Mouse (Mus musculus): ENCODE measurements around the gene Kcnh1.

Gene Kcnh1

DNA sequence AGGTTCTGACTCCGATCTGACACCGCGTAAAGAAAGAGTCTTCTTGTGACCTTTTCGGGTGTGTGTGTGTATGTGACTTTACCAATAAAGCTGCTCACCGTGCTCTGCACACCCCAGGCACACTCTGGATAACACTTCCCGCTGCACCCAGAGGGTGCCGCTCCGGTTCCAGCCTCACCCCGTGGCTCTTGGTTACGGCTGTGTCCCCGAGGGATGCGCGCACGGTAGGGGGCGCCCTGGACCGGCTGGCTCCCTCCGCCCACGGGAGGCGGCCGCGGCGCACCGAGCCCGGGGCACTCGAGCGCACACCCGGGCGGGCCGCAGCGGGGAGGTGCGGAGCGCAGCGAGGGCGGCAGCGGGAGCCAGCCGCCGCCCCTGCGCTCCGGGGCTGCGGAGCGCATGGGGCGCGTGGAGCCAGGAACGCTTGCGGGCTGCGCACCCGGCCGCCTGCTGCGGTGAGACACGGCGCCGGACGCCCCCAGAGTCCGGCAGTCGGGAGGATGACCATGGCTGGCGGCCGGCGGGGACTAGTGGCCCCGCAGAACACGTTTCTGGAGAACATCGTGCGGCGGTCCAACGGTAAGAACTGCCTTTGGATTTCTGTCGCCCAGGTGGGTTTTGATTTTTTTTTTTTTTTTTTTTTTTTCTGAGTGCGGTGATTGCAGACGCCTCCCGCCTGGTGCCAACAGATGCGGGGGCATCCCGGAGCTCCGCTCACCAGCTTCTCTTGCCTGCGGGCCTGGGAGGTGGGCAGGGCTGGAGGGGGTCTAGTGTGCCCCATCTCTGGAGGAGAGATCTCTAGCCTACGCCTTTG is at the start of gene Kcnh1:
Gene Kcnh1, plus strand, starts transcription at position 267 of the 814 bp plus-strand sequence.
- DNase-seq (ENCODE audit: extremely low read depth, insufficient read length, low spot score) = no peak

DNA sequence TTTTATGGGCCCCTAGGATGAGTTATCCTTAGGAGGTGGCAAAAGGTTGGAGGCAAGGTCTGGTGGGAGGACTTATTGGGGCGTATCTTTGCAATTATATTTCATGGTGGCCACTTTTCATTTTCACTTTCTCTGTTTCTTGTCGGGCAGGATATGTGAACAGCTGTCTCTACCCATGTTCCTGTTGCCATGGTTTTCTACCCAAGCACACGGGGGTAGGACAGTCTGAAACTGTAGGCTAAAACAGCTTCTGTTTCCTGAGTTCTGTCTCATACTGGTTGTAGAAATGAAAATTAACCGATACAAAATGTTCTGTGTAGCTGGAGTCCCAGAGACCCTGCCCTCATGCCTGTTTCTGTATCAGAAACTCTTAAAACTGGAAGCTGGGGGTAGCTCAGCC is 39.4 kb upstream of the Kcnh1 start:
- no peak for DNase-seq (ENCODE audit: extremely low read depth, insufficient read length, low spot score)

DNA sequence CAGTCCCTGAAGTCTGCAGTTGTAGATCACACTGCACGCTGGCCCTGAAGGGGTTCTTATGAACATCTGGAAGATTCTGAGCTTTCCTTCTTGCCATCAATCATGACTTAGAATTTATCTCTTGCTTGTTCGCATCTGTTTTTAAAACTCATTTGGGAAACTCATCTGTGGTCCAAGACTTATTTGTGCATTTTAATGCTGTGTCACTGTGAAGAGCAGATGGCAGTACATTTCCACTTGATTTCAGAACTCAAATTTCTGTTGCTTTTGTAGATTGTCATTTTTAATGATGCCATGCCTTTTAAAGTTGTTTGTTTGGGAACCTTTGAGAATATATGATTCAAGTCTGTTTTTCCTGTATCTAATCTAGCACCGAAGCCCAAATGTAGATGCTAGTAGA is 19.1 kb upstream of the Kcnh1 start:
- DNase-seq (ENCODE audit: extremely low read depth, insufficient read length, low spot score) = no peak

DNA sequence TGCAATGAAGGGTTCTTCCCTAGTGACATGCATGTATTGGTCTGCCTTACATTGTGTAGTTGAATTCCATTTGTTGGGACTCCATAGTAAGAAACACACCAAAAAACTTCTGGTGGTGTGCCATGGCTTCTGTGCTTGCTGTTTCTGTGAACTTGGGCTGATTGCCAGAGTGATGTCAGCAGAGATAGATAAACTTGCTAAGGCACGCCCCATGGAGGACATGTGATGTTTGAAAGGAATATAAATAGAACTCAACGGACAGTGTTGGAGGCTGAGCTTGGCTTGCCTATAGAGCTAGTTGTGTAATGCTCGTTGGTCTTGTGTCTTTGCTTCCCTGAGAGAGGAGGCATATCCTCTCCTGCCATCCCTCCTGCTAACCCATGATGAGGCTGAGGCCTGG is 10.7 kb upstream of the Kcnh1 start:
- no peak for DNase-seq (ENCODE audit: extremely low read depth, insufficient read length, low spot score)

DNA sequence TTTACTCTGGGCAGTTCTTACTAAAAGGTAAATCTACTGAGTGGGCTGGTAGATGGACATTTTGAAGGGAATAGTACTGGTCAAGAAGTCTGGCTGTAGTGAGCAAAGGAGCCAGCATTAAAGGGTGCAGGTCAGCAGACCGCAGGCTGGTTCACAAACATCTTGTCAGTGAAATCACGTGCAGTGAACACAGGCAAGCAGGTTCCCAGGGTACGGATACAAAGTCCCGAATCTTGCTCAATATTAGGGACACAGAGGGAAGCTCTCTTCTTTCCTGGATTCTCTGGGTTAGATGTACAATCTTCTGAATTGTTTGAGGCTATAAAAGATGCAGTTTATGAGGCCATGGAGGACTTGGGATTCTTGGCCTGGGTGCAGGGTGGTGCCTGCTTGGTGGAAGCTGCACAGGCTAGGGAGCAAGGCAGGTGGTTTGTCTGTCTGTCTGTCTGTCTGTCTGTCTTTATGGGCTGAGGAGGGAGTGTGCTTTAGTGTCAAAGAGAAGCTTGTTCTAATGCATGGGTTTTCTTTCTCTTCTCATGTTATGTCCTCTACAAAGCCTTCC is 8.8 kb upstream of the Kcnh1 start:
- no peak for DNase-seq (ENCODE audit: extremely low read depth, insufficient read length, low spot score)

DNA sequence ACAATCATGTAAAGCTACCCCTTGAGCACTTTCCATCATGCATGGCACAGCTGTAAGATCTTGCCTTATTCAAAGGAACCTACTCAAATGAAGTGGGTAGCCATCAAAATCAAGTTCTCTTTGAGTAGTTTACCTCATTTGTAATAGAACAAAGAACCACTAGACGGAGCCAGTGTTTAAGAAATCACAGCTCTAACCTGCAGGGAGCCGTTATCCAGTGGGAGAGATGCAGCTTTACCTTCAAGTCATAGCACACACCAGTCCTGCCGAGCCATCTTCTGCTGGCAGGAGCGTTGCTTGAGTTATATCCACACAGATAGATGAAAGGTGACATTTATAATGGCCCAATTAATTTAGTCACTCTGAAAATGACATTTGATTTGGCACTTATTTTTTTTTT is 1.5 kb upstream of the Kcnh1 start:
- no peak for DNase-seq (ENCODE audit: extremely low read depth, insufficient read length, low spot score)

DNA sequence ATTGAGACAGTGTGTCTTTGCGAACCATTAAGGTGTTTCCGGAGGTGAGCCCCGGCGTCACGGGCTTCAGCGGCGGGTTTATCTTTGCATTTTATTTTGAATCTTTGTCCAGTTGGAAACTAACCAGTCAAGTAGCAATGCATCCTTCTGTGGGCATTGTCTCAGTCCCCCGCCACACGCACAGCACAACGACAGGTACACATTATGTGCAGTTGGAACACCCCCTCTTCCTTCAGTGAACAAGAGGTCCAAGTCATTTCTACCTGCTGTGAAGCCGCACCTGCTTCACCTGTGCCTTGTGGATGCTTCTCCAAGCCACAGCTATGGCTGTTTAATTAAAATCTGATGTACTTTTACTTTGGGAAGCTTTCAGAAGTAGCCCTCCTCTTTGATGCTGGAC is 803 bp upstream of the Kcnh1 start:
- no peak for DNase-seq (ENCODE audit: extremely low read depth, insufficient read length, low spot score)

DNA sequence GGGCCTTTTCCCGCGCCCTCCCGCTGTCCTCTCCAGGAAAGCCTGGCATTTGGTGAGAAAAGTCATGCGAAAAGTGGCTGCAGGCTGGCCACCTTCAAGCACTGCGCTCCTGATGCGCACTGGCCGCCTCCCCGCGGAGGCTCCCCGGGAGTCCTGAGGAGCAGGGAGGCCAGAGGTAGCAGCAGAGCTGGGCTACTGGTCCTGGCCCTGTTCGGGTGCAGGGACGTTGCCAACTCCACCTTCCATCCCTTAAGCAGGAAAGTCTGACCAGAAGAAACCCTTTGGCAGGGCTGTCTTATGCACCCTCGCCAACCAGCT is 707 bp downstream of the Kcnh1 start:
- DNase-seq (ENCODE audit: extremely low read depth, insufficient read length, low spot score) = no peak

DNA sequence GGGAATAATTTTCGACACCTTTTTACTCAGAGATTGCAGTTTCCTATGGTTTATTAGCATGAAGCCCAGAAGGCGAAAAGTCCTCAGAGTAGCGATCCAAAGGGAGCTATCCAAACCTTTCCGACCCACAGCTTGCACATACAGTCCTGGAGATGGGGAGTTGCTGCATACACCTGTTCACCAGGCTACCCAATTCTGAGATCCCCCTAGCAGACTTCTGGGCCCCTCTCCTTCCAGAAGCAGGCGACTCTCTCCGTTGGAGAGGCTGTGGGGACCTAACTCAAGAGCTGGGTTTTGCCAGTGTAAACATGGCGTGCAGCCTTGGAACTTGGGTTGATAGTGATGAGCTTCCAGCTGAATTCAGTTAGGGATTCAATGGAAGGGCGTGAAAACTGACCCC is 1.3 kb downstream of the Kcnh1 start:
- DNase-seq (ENCODE audit: extremely low read depth, insufficient read length, low spot score) = no peak

DNA sequence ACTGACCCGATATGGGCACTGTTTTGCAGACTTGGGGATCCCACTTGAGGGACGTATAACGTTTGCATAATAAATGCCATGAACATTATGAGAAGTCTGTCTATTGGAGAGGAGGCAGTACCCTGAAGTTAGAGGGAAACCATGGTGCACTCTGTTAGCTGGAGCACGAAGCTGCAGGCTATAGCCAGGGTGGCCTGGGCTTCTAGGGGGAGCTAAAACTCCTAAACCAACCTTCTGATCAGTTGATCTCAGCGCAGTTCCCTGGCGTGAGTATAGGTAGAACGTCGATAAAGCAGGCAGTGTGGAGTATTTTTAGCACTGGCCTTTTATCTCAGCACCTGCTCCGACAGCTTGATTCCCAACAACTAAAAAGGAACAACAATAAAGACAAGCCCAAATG is 2.1 kb downstream of the Kcnh1 start:
- DNase-seq (ENCODE audit: extremely low read depth, insufficient read length, low spot score) = no peak

DNA sequence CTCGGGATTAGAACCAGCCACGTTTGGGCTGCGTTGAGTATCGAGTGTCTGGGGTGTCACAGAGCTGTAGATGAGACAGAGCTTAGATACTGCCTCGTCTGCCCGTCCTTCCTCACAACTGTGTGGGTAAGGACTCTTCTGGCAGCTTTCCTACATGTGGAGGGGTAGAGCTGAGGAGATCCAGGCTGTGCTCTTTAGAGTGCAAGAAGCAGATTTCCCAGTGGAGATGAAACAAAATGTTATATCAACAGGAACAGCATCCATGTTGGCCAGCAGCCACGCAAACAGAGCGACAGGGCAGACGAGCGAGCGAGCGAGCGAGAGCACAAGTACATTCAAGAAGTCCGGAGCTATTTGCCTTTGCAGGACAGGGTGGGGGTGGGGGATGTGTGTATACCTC is 3.1 kb downstream of the Kcnh1 start:
- no peak for DNase-seq (ENCODE audit: extremely low read depth, insufficient read length, low spot score)

DNA sequence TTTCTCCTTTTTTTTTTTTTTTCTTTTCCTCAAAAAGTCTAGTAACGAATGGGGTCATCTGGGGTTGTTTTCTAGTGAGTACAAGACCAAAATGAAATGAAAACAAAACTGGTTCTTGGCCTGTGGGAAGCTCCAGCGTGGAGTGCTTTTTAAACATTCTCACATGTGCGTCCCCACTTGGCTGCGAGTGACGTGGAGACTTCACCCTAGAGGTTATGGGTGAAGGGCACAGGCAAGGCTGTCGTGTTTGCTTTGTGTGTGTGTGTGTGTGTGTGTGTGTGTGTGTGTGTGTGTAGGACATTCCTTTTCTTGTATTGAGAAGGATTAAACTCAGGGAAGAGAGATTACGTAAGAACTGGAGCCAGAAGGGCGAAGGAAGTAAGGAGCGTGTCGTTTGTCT is 6.9 kb downstream of the Kcnh1 start:
- DNase-seq (ENCODE audit: extremely low read depth, insufficient read length, low spot score) = no peak

DNA sequence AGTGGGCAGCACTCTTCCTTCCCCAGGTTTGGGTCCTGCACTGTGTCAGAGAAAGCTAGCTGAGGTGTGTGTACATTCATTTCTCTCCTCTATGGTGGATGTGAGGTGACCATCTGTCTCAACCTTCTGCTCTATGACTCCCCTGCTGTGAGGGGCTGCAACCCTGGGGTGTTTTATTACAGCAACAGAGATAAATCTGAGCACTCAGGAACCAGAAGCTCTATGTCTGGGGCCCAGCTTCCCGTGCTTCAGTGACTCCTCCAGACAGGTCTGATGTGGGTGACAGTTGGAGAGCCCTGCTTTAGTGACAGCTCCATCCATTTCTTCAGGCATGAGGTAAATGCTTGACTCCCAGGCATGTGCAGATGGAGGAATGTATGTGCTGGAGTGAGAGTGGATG is 12.4 kb downstream of the Kcnh1 start:
- no peak for DNase-seq (ENCODE audit: extremely low read depth, insufficient read length, low spot score)

DNA sequence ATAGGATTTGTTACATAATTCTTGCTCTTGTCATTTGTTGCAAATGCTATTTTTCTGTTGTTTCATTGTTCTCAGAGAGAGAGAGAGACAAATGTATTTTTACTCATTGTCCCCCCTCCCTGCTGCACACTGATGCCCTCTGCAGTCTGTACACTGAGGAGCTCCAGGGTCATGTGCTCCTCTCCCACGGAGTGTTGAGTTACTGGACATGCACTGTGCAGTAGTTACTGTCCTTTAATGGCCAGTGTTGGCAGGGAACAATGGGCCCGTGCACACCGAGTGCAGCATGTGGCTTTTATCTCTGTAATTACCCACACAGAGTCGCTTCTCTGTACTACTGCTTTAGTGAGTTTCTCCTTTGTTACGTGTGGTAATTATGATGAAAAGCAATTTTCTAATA is 17.4 kb downstream of the Kcnh1 start:
- no peak for DNase-seq (ENCODE audit: extremely low read depth, insufficient read length, low spot score)

DNA sequence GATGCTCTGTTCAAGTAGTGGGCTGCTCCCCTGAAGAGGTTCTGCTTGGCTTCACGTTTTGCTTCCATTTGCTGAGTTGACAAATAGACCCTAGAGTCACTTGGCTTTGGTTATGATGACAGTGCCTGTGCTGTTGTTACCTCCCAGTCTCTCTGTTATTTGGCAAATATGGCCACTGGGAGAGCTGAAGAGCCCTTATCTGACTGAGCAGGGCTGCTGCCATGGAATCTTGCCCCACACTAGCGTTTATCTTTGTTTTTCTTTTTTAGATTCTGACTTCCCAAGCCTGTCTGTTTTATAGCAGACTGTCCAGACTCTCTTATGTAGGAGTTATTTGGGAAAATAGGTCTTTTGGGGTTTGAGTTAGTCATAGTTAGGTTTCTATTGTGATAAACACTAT is 21.9 kb downstream of the Kcnh1 start:
- no peak for DNase-seq (ENCODE audit: extremely low read depth, insufficient read length, low spot score)

DNA sequence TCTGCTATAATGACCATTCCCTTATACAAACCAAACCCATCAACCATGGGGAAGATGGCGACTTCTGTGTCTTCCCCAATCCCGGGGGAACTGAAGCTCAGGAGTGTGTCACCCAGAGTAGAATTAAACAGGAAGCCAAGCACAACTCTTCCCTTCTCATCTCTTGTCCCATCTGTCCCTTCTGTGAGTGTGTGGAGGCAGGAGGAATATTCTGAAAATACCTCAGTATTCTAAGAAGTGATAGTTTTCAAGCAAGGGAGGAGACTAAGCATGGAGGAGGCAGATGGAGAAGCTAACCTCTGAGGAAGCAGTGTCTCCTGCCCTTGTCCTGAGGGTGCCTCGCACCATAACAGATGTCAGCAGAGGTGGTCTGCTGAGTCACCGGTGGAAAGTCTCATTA is 24.1 kb downstream of the Kcnh1 start:
- no peak for DNase-seq (ENCODE audit: extremely low read depth, insufficient read length, low spot score)

DNA sequence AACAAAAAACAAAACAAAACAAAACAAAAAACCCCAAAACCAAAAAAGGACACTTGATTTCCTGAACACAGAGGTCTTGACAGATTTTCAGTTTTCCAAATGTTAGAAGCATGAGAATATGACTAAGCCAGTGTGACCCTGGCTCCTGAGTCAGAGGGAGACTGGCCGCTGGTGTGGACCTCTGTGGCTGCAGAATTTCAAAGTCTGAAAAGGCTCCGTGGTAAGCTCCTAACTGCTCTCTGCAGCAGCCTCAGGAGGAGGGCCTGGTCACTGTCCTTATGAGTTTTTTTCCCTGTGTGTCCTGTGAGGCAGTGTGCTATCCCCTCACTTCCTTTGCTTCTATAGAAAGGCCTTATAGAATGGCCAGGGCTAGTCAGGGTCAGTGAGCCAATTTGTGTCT is 29.6 kb downstream of the Kcnh1 start:
- DNase-seq (ENCODE audit: extremely low read depth, insufficient read length, low spot score) = no peak

DNA sequence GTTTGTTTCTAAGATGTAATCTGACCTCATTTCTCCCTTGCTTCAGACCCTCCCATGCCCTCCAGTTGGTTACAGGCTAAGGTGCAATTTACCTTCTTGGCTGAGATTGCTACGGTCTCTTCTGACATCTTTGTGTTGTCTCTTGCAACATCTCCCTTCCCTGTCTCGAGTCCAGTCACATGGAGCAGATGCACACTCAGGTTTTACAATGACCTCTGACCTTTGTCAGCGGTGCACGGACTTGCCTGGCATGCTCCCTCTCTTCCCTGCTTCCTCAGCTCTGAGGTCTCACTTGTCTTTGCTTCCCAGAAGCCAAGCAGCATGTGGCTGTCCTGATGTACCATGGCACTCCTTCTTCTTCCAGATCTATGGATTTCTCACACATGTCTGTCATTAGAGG is 33.6 kb downstream of the Kcnh1 start:
- no peak for DNase-seq (ENCODE audit: extremely low read depth, insufficient read length, low spot score)

DNA sequence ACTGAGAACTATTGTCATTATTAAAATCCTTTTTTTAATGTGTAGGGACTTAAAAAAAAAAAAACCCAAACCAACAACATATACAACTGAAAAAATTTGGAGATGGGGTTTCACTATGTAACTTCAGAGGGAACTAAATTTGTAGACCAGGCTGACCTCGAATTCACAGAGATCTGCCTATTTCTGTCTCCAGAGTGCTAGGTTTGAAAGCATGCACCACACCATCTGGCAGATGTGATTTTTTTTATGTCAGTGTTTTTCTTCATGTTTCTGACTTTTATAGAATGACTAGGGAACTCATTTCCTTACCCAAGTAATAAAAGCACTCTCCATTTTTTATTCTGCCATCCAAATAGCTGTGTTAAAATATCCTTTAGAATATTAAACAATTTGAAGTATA is 42.1 kb downstream of the Kcnh1 start:
- no peak for DNase-seq (ENCODE audit: extremely low read depth, insufficient read length, low spot score)

DNA sequence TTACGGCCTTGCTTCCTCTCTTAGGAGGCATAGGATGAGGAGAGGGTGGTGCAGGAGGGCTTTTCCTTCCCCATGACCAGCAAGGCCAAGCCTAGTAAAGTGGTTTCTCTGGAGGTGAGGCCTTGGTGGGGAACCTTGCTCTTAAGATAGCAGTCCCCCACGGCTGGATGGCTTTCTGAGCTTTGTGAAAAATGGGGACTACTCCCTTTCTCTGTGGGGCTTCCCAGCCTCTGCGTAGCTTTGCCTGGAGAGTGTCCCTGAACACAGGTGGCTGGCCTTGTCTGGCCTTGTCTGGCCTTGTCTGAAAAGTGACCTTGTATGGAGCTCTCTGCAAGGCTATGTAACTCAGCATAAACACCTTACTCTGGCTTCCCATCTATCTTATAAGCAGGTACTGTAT is 56.3 kb downstream of the Kcnh1 start:
- DNase-seq (ENCODE audit: extremely low read depth, insufficient read length, low spot score) = no peak

DNA sequence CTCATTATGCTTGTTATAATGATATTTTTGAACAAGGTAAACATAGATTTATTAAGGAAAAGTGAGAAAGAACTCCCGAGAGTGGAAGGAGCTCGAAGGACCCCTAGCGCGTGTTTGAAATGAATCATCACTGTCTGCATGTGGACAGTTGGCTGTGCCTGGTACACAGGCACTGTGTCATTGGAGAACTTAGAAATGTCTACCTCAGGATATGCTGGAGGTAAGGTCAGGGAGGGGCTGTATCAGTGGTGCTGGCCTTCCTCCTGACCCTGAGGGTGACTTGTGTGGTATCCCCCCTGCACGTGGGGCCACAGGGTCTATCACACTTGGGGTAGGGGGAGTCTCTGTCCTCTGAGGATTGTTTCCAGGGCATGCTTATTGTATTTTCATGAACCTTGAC is 68.6 kb downstream of the Kcnh1 start:
- no peak for DNase-seq (ENCODE audit: extremely low read depth, insufficient read length, low spot score)

DNA sequence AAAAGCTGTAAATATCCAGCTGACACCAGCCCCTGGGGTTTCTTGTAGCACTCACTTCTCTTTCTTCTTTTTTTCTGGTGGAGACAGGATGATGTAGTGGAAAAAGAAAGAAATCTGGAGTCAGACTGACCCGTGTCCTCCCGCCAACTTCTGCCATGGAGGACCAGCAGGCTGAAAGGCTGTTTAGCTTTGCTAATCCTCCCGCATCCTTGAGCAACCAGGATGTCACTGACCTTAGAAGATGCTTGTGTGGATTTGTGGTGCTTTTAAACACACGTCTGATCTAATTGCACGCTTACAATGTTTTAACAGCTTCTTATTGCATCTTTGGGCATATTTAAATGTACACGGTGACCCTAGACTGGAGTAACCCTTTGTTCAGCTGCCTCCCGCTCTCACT is 69.0 kb downstream of the Kcnh1 start:
- DNase-seq (ENCODE audit: extremely low read depth, insufficient read length, low spot score) = no peak

DNA sequence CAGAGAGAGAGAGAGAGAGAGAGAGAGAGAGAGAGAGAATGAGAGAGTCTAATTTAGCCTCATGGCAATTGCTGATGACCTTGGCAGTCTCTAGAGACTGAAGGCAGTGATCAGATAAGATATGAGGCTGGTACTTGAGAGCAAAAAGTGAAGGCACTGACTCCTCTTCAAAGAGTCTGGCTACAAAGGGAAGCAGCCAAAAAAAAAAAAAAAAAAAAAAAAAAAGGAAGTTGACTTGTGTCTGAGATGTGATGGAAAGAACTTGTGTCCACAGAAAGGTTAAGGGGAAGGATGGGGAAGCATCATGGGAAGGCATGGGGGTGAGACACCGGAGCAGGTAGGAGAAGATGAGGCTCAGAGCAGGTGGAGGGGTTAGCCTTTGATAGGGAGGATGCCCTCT is 75.1 kb downstream of the Kcnh1 start:
- DNase-seq (ENCODE audit: extremely low read depth, insufficient read length, low spot score) = no peak
